Mouse (Mus musculus) 3134 (cell line): ENCODE results near the gene Fto.
A peak's percentile ranks its signal among the peaks of the same experiment; 100 is the strongest.

Experiments
- DNase-seq: peaks from one replicate; pipeline ENCODE4 v3.0.0-alpha.2; 2011; ENCODE audit warnings: low spot score; ENCODE audit not compliant: insufficient read length; ENCODE audit errors: extremely low read depth

Gene Fto

DNA sequence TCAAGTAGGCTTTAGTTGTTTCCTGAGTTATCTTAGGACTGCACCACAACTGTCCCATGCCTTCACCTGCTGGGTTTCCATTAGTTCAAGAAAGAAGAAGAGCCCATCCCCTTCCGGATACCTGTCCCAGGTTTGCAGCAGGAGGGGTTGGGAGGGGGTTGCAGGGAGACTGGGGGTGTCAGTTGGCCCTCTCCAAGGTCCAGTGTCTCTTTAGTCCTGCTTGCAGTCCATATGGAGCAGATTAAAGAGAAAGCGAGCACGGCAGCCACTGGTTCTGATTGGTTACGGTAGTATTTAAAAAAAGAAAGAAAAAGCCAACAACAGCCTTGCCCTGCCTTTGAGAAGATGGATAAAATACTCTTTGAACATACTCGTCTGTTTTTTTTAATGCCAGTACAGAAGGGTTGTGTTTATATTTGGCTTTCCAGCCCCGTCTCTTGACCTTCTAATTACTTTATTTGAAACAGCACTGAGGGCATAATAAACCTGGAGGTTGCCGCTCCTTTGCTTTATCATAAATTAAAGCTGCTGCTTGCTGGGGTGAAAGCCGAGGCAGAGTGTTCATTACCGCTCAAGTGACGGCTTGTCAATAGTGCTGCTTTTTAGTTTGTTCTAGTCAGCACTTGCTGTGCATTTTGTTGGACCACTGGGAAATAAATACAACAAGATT is 279.2 kb downstream of the Fto start:
- no peak for DNase-seq

DNA sequence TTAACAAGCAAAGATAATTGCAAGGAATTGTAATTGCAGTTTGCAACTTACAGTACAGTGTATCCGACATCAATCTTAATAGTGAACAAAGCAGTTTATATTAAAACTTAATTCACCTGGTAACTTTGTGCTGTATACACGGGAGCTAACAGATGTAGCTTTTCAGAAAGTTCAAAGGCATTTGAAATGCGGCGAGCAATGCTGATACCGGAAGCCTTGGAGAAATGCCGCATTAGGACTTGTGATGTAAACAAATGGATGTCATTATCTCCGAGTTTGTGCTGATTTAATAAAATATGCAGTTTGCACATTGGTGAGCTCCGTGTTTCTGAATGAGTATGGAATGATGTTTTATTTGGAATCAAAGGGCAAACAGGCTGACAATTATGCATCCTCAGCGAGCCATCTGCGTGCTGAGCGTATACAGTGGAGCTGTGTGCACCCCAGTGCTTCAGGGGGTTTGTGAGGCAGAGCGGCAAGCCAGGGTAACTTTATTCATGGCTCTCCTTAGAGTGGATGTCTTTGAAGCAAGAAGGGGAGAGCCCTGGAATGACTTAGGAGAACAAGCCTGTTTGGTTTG is 280.0 kb downstream of the Fto start:
- no peak for DNase-seq

- no peak for DNase-seq
Observed at GRCm38 (mm10) chr8:91599349-91599837, 286.1 kb downstream of the Fto start.

DNA sequence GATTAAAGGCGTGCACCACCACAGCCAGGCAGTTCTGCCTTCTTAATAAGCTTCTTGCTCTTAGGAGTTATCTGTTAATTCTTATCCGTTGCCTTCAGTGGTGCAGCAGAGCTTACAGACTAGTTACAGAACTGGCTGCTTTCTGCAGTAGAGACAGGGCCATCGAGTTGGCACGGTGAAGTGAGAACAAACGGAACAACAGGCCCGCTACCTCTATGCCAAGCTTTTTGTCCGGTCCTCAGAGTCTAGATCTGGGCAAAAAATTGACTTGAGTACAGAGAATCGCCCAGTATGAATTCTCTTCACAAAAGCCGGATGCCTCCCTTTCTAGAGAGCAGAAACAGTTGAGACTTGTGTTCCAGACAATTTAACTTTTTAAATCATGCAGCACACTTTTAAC is 290.4 kb downstream of the Fto start:
- DNase-seq, result no peak

GRCm38 (mm10) chr8:91605901-91606300 is 292.6 kb downstream of the Fto start:
- DNase-seq, result no peak

GRCm38 (mm10) chr8:91607091-91607490 is 293.8 kb downstream of the Fto start:
- DNase-seq, result no peak

DNA sequence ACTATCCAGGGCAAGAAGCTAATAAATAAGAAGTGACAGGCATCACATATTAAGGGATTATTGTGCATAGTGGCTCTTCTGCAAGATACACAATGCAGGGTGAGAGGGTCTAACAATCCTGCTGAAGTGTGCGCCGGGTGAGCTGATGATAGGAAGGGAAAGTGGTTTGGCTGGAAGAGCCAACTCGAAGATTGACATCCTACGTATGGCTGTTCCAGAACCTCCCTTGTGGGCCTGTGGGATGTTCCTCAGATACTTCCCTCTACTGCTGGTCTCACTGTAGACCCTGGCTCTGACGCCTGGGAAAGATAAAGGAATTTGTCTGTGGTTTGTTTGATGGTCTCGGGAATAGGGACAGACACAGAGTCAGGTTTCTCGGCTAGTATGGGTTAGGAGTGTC is 297.9 kb downstream of the Fto start:
- DNase-seq, result no peak

DNA sequence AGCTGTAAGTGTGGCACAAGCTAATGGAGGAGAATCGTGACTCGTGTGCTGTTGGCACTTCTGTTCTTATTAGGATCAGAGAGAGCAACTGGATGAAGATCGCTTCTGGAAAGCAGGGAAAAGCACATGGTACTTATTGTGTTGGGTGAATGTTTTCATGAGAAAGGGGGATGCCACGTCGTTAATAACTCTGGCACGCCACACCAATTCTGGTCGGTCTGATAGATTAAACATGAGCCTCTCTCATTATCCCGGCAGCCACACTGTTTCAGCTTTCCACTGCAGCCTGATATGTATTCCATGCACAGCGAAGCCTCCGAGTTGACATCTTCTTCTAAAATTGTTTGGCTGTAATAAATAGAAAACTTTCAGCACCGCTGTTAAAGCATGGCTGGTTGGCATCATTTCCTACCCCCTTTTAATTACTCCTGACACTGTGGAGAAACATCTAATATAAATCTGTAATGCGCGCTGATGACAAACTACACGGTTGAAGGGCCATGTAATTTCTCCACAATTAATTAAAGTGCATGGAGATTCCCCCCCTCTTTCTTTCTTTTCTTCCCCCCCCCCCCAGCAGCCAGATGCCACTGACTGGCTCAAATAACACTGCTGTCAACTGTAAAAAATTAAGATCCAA is 298.5 kb downstream of the Fto start:
- no peak for DNase-seq

- DNase-seq, result no peak
Observed at GRCm38 (mm10) chr8:91612387-91613130, 299.2 kb downstream of the Fto start.

- no peak for DNase-seq
Observed at GRCm38 (mm10) chr8:91613603-91614002, 300.3 kb downstream of the Fto start.

- no peak for DNase-seq
Observed at GRCm38 (mm10) chr8:91615196-91615595, 301.9 kb downstream of the Fto start.

DNA sequence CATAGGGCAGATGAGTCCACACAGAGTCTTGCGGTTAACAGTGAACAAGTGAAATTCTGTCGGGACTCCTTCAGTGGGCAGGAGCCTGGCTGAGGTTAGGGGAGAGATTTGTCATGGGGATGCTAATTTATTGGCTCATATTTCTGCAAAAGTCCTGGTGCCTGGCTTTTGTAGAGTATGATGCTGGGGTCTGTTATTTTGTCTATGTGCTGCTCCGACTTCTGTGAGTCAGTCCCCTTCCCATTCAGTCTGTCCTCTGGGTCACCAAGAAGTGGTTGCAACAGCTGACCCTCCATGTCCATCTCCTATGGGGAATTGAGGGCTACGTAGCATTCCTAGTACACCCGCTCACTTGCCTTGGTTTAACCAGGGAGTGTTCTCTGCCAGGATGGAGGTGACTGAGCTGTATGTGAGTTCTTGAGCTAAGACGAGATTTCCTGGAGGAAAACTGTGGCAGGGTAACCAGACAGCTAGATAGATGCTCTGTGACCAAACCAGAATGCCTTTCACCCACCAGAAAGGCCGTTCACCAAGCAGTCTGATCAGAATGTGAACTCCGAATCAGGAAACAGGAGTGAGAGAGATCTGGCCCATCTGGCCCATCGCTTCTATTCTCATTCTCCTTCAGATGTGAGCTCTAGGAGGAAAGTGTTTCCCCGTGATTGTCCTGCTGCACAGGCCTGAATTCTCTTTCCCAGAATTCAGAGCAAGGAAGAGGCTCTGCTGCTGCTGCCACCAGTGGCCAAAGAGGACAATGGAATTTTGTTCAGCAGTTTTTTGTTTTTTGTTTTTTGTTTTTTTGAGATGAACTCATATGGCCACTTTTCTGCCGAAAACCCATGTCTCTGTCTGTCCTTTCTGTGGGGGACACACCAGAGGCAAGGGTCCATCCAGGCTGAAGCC is 302.7 kb downstream of the Fto start:
- DNase-seq, result peak; percentile 72

GRCm38 (mm10) chr8:91617772-91618171 is 304.4 kb downstream of the Fto start:
- no peak for DNase-seq

- no peak for DNase-seq
Observed at GRCm38 (mm10) chr8:91622757-91623156, 309.4 kb downstream of the Fto start.

DNA sequence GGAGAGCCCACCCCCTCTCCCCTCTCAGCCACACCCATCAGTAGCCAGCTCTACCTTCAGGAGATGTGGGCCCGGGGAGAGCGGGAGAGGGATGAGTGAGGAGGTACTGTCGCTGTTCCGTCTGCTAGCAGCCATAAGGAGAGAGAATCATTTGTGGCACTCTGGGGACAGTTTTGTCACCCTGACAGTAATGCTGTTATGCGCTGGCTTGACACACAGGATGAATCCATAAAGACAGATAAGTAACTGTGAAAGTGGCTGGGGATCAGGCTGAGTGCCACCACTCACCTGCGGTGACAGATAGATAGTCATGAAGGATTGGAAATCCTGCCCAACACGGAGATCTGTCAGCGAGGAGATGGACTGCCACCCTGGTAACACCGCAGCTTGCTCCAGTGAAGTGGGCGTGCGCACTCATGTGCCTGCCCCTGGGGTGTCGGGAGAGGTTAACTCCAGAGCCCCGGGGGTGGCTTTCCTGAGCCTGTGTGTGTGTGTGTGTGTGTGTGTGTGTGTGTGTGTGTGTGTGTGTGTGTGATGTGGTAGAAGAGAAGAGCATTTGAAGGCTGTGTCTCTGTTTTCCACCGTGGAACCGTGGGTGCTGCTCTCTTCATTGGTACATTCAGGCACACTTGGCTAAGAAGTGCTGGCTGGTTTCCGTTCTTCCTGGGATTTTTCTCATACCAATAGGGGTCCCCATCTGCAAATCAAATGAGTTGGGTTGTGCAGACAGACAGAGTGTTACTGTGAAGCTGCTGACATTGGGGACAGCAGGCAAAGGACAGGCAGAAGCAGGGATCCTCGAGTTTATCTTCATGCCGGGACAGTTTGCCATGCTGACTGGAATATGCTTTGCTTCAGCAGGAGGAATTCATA is 312.6 kb downstream of the Fto start:
- DNase-seq, result no peak

DNA sequence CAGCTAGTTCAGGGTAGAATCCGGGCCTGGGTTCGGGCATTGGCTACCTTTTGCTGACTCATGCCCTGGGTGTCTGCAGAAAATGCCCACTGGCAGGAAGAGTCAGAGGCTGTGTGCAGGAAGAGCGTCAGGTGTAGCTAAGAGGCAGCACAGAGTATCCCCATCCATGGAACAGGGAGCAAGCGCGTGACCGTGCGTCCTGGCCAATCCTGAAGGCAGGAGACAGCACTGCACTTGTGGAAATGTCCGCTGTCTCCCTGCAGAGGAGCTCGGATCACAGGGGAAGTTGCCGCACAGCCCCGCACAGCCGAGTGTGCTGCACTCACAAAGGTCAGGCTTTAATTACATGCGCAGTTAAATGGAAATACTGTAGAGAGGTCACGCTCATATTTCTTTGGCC is 316.3 kb downstream of the Fto start:
- DNase-seq, result no peak

DNA sequence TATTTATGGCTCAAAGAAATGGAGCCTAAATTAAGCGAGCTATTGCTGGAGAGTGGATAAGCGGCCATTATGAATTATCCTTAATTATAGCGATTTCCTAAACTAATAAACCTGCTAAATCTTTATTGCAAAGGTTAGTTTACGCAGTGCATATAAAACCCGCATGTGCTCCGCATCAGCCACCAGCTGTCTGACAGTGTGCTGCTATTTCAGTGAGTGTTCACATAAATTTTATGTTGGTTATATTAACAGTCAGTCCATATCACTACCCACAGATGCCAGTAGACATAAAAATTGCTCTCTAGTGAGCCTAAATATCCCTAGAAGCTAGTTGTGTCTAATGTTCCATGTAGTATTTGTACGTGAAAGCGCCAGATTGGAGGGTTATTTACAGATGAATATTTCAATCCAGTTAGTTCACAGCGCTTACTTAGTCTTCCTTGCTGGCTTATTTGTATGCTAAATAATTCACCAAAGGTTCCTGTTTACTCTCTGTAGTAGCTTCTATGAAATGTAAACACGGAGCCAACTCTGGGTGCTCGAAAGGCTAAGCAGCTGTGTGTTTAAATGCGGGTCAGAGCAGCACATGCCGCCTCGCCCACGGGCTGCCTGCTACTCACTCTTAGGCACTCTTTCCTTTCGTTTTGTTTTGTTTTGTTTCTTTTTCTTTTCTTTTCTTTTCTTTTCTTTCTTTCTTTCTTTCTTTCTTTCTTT is 317.2 kb downstream of the Fto start:
- no peak for DNase-seq

DNA sequence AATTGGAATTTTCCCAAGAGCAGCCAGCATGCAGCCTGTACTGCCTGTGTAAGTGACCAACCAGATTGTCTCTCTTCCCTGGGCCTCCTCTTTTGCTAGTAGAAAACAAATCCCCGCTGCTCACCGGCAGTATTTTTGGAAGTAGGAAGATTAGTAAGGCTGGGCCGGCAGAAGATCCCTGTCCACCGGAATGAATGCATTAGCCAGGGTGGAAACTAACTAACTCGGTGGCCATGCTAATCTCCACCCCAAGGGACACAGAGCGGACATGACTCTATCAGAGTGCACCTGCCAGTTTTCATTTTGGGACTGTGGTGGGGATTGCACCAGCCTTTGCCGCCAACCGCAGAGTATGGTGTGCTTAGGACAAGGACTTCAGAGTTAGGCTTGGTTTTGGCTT is 319.1 kb downstream of the Fto start:
- DNase-seq, result no peak

GRCm38 (mm10) chr8:91635406-91635805 is 322.1 kb downstream of the Fto start:
- DNase-seq, result no peak
